Mouse (Mus musculus): ENCODE data around the gene Nrp1. TPM values are rescaled to one million over a fixed set of nuclear protein-coding genes. Genes with fewer than 3 reads are reported as not detected.
A peak's percentile ranks its signal among the peaks of the same experiment; 100 is the strongest.

Nrp1 gene
- polyA plus RNA-seq, 1 experiment from 2014 or later = 8.7 TPM

- H3K4me2 ChIP-seq (ENCODE audit: low read depth, low read length) = no peak overlapping the region
- H3K9me3 ChIP-seq (ENCODE audit: low read length) = no peaks in the 10 kb centered on the region
- no peak overlapping the region for H3K4me3 ChIP-seq (ENCODE audit: low read depth, low read length)
- TF ChIP-seq EP300 (IDR thresholded peaks at IDR 0.05; ENCODE audit: low read depth) (no peak), CTCF (IDR thresholded peaks at IDR 0.05; ENCODE audit: low read depth) (no peak)
- H3K9ac ChIP-seq (replicated peaks) = no peak overlapping the region
- no peaks in the 10 kb centered on the region for H3K27me3 ChIP-seq (ENCODE audit: insufficient read depth, low read length)
- ATAC-seq (no peak), DNase-seq (no peak)
- 0 out of 2 replicates have a peak, but pooled peaks cover 3% of the 10 kb centered on the region for H3K4me1 ChIP-seq (ENCODE audit: insufficient read depth)
- no peak overlapping the region for H3K27ac ChIP-seq (ENCODE audit: low read depth)
- no peaks in the 10 kb centered on the region for H3K36me3 ChIP-seq (replicated peaks; ENCODE audit: insufficient read depth, low read length)
Measured at GRCm38 (mm10) chr8:128423813-128424212, 65.4 kb downstream of the Nrp1 start.

GRCm38 (mm10) chr8:128424626-128425333 lies 66.4 kb downstream of the Nrp1 start:
- no peaks in the 10 kb centered on the region for H3K9me3 ChIP-seq (ENCODE audit: low read length)
- no peak overlapping the region for H3K4me3 ChIP-seq (ENCODE audit: low read depth, low read length)
- H3K27ac ChIP-seq (ENCODE audit: low read depth) = 0 out of 2 replicates have a peak overlapping the region, but pooled peaks have one; percentile 19
- no peak overlapping the region for H3K9ac ChIP-seq (replicated peaks)
- no peak overlapping the region for H3K4me2 ChIP-seq (ENCODE audit: low read depth, low read length)
- no peaks in the 10 kb centered on the region for H3K36me3 ChIP-seq (replicated peaks; ENCODE audit: insufficient read depth, low read length)
- TF ChIP-seq CTCF (IDR thresholded peaks at IDR 0.05; ENCODE audit: low read depth) (no peak), EP300 (IDR thresholded peaks at IDR 0.05; ENCODE audit: low read depth) (no peak)
- ATAC-seq = peak; percentile 94
- peak; percentile 43 for DNase-seq
- 56% methylated on average over 7 of the region's 7 CpGs for WGBS (ENCODE audit: insufficient replicate concordance)
- H3K27me3 ChIP-seq (ENCODE audit: insufficient read depth, low read length) = no peaks in the 10 kb centered on the region
- H3K4me1 ChIP-seq (ENCODE audit: insufficient read depth) = 0 out of 2 replicates have a peak, but pooled peaks cover 3% of the 10 kb centered on the region

GRCm38 (mm10) chr8:128427071-128427470 lies 68.7 kb downstream of the Nrp1 start:
- no peaks in the 10 kb centered on the region for H3K36me3 ChIP-seq (replicated peaks; ENCODE audit: insufficient read depth, low read length)
- H3K4me3 ChIP-seq (ENCODE audit: low read depth, low read length) = no peak overlapping the region
- H3K9ac ChIP-seq (replicated peaks) = no peak overlapping the region
- H3K4me1 ChIP-seq (ENCODE audit: insufficient read depth) = 0 out of 2 replicates have a peak, but pooled peaks cover 3% of the 10 kb centered on the region
- ATAC-seq (no peak), DNase-seq (no peak)
- TF ChIP-seq EP300 (IDR thresholded peaks at IDR 0.05; ENCODE audit: low read depth) = no peak
- H3K27ac ChIP-seq (ENCODE audit: low read depth) = no peak overlapping the region
- WGBS (ENCODE audit: insufficient replicate concordance) = 84% methylated on average over 3 of the region's 3 CpGs
- H3K4me2 ChIP-seq (ENCODE audit: low read depth, low read length) = no peak overlapping the region
- H3K27me3 ChIP-seq (ENCODE audit: insufficient read depth, low read length) = no peaks in the 10 kb centered on the region
- no peaks in the 10 kb centered on the region for H3K9me3 ChIP-seq (ENCODE audit: low read length)

DNA sequence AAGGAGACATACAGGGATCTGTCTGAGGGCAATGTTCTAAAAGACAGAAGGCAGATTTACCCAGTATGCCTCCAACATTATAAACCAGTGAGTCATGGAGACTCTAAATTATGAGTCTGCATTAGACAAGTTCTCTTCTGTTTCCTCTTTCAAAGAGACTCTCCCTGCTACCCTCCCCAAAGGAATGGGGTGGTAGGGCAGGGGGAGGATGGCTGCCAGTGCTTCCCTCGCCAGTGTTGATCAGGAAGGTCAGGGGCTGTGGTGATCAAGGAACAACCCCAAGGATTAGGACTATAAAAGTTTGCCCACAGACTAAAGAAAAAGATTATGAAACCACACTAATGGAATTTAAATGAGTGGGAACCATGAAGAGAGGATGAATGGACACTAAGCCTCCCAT lies 70.6 kb downstream of the Nrp1 start:
- TF ChIP-seq EP300 (IDR thresholded peaks at IDR 0.05; ENCODE audit: low read depth) (no peak), CTCF (IDR thresholded peaks at IDR 0.05; ENCODE audit: low read depth) (no peak)
- H3K27ac ChIP-seq (ENCODE audit: low read depth) = no peak overlapping the region
- no peaks in the 10 kb centered on the region for H3K27me3 ChIP-seq (ENCODE audit: insufficient read depth, low read length)
- H3K4me2 ChIP-seq (ENCODE audit: low read depth, low read length) = no peak overlapping the region
- DNase-seq (no peak), ATAC-seq (no peak)
- H3K9me3 ChIP-seq (ENCODE audit: low read length) = no peaks in the 10 kb centered on the region
- H3K4me3 ChIP-seq (ENCODE audit: low read depth, low read length) = no peak overlapping the region
- H3K36me3 ChIP-seq (replicated peaks; ENCODE audit: insufficient read depth, low read length) = no peaks in the 10 kb centered on the region; the same call in 1 of the 2 replicates
- 0 out of 2 replicates have a peak, but pooled peaks cover under 1% of the 10 kb centered on the region for H3K4me1 ChIP-seq (ENCODE audit: insufficient read depth)
- WGBS (ENCODE audit: insufficient replicate concordance) = 59% methylated on average over 1 of the region's 1 CpGs
- no peak overlapping the region for H3K9ac ChIP-seq (replicated peaks)

- no peak for ATAC-seq
- Histone ChIP-seq H3K4me1 (ENCODE audit: insufficient read depth) (0 out of 2 replicates have a peak, but pooled peaks cover 3% of the 10 kb centered on the region), H3K36me3 (replicated peaks; ENCODE audit: insufficient read depth, low read length) (no peaks in the 10 kb centered on the region; the same call in 1 of the 2 replicates), H3K4me3 (ENCODE audit: low read depth, low read length) (no peak overlapping the region), H3K9me3 (ENCODE audit: low read length) (no peaks in the 10 kb centered on the region), H3K9ac (replicated peaks) (no peak overlapping the region), H3K27me3 (ENCODE audit: insufficient read depth, low read length) (no peaks in the 10 kb centered on the region), H3K4me2 (ENCODE audit: low read depth, low read length) (no peak overlapping the region), H3K27ac (ENCODE audit: low read depth) (no peak overlapping the region)
- DNase-seq = no peak
- WGBS (ENCODE audit: insufficient replicate concordance) = 56% methylated on average over 1 of the region's 1 CpGs
- TF ChIP-seq CTCF (IDR thresholded peaks at IDR 0.05; ENCODE audit: low read depth) = no peak
- TF ChIP-seq EP300 (IDR thresholded peaks at IDR 0.05; ENCODE audit: low read depth) = no peak
Measured at GRCm38 (mm10) chr8:128431082-128431481, 72.7 kb downstream of the Nrp1 start.

DNA sequence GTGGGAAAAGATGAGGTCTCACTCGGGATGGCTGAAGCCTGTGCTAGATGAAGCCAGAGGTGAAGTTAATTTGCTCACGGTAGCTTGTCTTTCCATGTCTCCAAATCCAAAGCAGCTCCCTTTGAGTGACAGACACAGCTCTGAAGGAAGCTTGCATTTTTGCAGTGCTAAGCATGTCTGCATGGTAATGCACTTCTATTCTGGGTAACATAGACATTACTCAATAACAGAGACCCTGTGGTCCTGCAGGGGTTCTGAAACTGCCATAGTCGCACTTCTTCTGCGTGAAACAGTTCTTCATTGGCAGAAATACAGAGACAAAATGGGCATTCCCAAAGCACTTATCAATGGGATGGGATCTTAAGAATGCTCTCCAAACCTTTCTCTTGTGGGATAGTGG lies 77.3 kb downstream of the Nrp1 start:
- ATAC-seq (no peak), DNase-seq (no peak)
- WGBS (ENCODE audit: insufficient replicate concordance) = 69% methylated on average over 4 of the region's 4 CpGs
- Histone ChIP-seq H3K27me3 (ENCODE audit: insufficient read depth, low read length) (no peaks in the 10 kb centered on the region), H3K27ac (ENCODE audit: low read depth) (no peak overlapping the region), H3K36me3 (replicated peaks; ENCODE audit: insufficient read depth, low read length) (no peaks in the 10 kb centered on the region; the same call in 1 of the 2 replicates), H3K4me3 (ENCODE audit: low read depth, low read length) (no peak overlapping the region), H3K9ac (replicated peaks) (no peak overlapping the region), H3K4me2 (ENCODE audit: low read depth, low read length) (no peak overlapping the region), H3K4me1 (ENCODE audit: insufficient read depth) (peaks cover 3% of the 10 kb centered on the region; the same call in 1 of the 2 replicates), H3K9me3 (ENCODE audit: low read length) (no peaks in the 10 kb centered on the region)
- TF ChIP-seq EP300 (IDR thresholded peaks at IDR 0.05; ENCODE audit: low read depth) = no peak
- TF ChIP-seq CTCF (IDR thresholded peaks at IDR 0.05; ENCODE audit: low read depth) = no peak

All from liver, postnatal 0 days (tissue).